Mouse (Mus musculus) midbrain, embryonic 11.5 days (tissue): Measurements from ENCODE around the gene Scd3. TPM values are rescaled to one million over a fixed set of nuclear protein-coding genes. Genes with fewer than 3 reads are reported as not detected.
"Not testable (repeated sequence)": the region's sequence is repeated elsewhere in the genome, so short reads cannot be mapped to it uniquely, and the experiment has no call there.

ENCODE experiments used
- ATAC-seq: fragments of 200-750 bp; cut with Nextera tagmentation; 2 replicates; pipeline ENCODE4 v1.8.0; 2017; ENCODE audit warnings: moderate TSS enrichment, moderate library complexity; ENCODE audit not compliant: low FRiP score
- DNase-seq: peaks from one replicate; pipeline ENCODE4 v3.0.0; 2015; ENCODE audit warnings: low spot score; ENCODE audit errors: missing footprints
- H3K27ac ChIP-seq: fragments of 300-500 bp; sonication (generic); 2 replicates; pipeline ENCODE4 v1.5.1; 2014; ENCODE audit warnings: low read depth, low read length
- H3K27me3 ChIP-seq: fragments of 300-500 bp; sonication (generic); 2 replicates; pipeline ENCODE4 v1.6.1; 2014; ENCODE audit warnings: mild to moderate bottlenecking, low read length, moderate library complexity, mixed read lengths; ENCODE audit not compliant: control insufficient read depth, insufficient read depth
- H3K36me3 ChIP-seq: fragments of 300-500 bp; sonication (generic); 2 replicates; pipeline ENCODE4 v1.6.1; 2014; ENCODE audit warnings: mild to moderate bottlenecking, low read length, moderate library complexity, mixed read lengths; ENCODE audit not compliant: control insufficient read depth, insufficient read depth
- H3K4me1 ChIP-seq: fragments of 300-500 bp; sonication (generic); 2 replicates; pipeline ENCODE4 v1.6.1; 2014; ENCODE audit warnings: low read length; ENCODE audit not compliant: control insufficient read depth, insufficient read depth
- H3K4me2 ChIP-seq: fragments of 300-500 bp; sonication (generic); 2 replicates; pipeline ENCODE4 v1.6.1; 2014; ENCODE audit warnings: mild to moderate bottlenecking, moderate library complexity
- H3K4me3 ChIP-seq: fragments of 300-500 bp; sonication (generic); 2 replicates; pipeline ENCODE4 v1.5.1; 2014; ENCODE audit warnings: low read depth, low read length
- H3K9ac ChIP-seq: fragments of 300-500 bp; sonication (generic); 2 replicates; pipeline ENCODE4 v1.6.1; 2014; ENCODE audit warnings: low read length
- H3K9me3 ChIP-seq: fragments of 300-500 bp; sonication (generic); 2 replicates; pipeline ENCODE4 v1.6.1; 2016; ENCODE audit warnings: low read length; ENCODE audit not compliant: control insufficient read depth
- WGBS: fragments of 180-500 bp; shearing (Covaris S2); extraction: QIAGEN DNeasy Blood & Tissue Kit; methylation state at CpG from one replicate; pipeline ENCODE4 v1.1.7; 2014; 5-methylcytosine and 5-hydroxymethylcytosine counted together
- polyA plus RNA-seq: library from polyadenylated mRNA; unstranded; fragments of >200 nt; fragmentation: Nextera tagmentation; extraction: Ambion mirVana; gene quantifications from 2 replicates; pipeline ENCODE4 v1.2.1, GENCODE M21; 2014

Scd3 gene
- polyA plus RNA-seq, 1 experiment from 2014 or later = 0.22 TPM

DNA sequence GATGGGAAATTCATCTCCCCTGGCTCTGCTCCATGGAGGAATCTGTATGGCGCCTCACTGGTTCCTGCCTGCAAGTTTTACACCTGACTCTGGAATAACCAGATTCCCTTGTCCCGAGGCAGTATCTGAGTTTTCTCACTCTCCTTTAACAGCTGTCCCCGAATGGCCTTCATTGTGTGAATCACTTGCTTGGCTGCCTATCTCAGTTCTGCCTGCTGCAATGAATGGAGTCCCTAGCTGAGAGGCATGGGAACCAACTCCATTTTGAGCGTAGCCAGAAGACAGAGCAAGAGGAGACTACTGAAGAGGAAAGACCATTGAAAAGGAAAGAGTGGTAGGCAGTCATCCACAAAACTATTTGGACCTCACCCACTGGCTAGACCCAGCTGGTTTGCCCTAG lies 70.6 kb downstream of the Scd3 start:
- no peak overlapping the region for H3K27ac ChIP-seq
- DNase-seq = no peak

DNA sequence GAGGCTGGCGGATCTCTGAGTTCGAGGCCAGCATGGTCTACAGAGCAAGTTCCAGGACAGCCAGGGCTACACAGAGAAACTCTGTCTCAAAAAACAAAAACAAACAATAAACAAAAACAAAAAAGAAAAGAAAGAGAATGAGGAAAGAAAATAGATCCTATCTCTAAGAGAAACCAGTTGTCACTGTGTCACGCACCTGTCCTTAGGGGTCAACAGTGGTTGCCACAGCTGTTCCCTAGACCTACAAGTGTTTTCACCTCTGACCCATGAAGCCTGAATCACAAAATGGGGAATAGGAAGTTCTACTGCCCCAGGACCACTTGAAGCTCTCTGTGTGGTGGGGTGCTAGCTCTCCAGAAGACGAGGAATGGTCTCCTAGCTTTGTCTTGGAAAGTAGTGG lies 71.4 kb downstream of the Scd3 start:
- no peak overlapping the region for H3K4me2 ChIP-seq
- H3K36me3 ChIP-seq = no peaks in the 10 kb centered on the region
- 82% methylated on average over 4 of the region's 4 CpGs for WGBS
- no peaks in the 10 kb centered on the region for H3K9me3 ChIP-seq
- H3K27me3 ChIP-seq = no peaks in the 10 kb centered on the region
- no peaks in the 10 kb centered on the region for H3K4me1 ChIP-seq
- H3K27ac ChIP-seq = no peak overlapping the region
- no peak overlapping the region for H3K9ac ChIP-seq
- H3K4me3 ChIP-seq = no peak overlapping the region
- DNase-seq (no peak), ATAC-seq (no peak)

More for the DNA sequence above, 70.6 kb downstream of the Scd3 start:
- ATAC-seq = no peak
- no peaks in the 10 kb centered on the region for H3K4me1 ChIP-seq
- whole genome bisulfite sequencing = 80% methylated on average over 4 of the region's 4 CpGs
- no peak overlapping the region for H3K4me2 ChIP-seq
- H3K9me3 ChIP-seq = no peaks in the 10 kb centered on the region
- H3K9ac ChIP-seq = no peak overlapping the region
- no peaks in the 10 kb centered on the region for H3K36me3 ChIP-seq
- H3K27me3 ChIP-seq = no peaks in the 10 kb centered on the region
- no peak overlapping the region for H3K4me3 ChIP-seq

DNA sequence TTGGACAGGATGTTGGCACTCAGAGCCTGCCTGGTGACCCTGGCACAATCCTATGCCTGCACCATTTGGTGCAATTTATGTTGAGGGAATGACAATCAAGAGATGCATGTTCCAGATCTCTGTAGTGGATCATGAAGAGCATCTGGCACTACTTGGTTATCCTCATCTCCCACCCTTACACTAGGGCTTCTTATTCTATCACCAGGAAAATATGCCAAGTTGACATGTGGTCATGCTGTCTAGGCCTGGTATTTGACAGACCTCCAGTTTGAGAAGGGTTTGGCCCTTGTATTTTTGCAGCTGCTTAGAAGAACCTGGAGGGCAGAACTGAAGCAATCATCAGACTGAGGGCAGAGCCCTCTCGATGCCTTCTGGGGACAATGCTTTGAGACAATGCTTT lies 72.3 kb downstream of the Scd3 start:
- DNase-seq (no peak), ATAC-seq (no peak)
- no peak overlapping the region for H3K4me2 ChIP-seq
- H3K4me3 ChIP-seq = no peak overlapping the region
- WGBS = 93% methylated on average over 1 of the region's 1 CpGs
- H3K36me3 ChIP-seq = no peaks in the 10 kb centered on the region
- H3K9ac ChIP-seq = no peak overlapping the region
- H3K27me3 ChIP-seq = no peaks in the 10 kb centered on the region
- H3K9me3 ChIP-seq = no peaks in the 10 kb centered on the region
- no peak overlapping the region for H3K27ac ChIP-seq
- 0 out of 2 replicates have a peak, but pooled peaks cover 2% of the 10 kb centered on the region for H3K4me1 ChIP-seq

DNA sequence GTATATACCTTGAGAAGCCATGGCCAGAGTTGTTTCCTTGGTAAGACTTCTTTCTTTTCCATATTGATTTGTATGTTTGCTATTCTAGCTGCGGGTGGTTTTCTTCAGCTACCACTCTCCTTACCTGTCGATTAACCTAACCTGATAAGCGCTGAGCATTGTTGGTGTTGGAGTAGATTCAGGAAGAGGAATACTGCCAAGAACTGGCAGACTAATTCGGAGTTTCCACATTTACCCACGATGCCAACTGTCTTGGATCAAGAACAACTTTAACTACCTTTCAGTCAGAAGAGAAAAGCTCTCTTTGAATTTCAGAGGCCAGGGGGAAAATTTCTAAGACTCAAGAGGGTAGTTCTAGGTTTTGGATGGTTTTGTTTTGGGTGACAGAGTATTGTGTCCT lies 73.8 kb downstream of the Scd3 start:
- no peaks in the 10 kb centered on the region for H3K27me3 ChIP-seq
- no peak overlapping the region for H3K4me2 ChIP-seq
- no peaks in the 10 kb centered on the region for H3K9me3 ChIP-seq
- H3K4me3 ChIP-seq = no peak overlapping the region
- no peak overlapping the region for H3K27ac ChIP-seq
- H3K36me3 ChIP-seq = no peaks in the 10 kb centered on the region
- DNase-seq (no peak), ATAC-seq (no peak)
- WGBS = 93% methylated on average over 5 of the region's 5 CpGs
- H3K9ac ChIP-seq = no peak overlapping the region
- peaks cover 7% of the 10 kb centered on the region; the same call in 1 of the 2 replicates for H3K4me1 ChIP-seq

DNA sequence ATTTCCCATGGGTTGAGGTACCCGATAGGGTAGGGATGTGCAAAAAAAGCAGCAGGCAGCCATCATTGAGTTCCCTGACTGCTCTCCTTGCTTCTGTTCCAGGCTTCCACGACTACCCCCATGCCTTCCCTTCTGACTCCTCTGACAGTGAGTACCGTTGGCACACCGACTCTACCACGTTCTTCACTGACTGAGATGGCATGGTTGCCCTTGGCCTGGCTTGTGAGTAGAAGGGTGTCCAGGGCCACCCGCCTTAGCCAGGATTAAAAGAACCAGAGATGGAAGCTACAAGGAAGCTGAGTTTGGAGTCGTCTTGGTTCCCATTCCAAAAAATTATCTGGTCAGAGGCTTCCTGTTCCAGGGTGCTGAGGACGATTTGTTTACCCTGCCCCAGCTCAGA lies 74.9 kb downstream of the Scd3 start:
- Histone ChIP-seq H3K4me3 (no peak overlapping the region), H3K4me1 (peaks cover 14% of the 10 kb centered on the region), H3K9ac (no peak overlapping the region), H3K9me3 (no peaks in the 10 kb centered on the region), H3K27me3 (no peaks in the 10 kb centered on the region), H3K36me3 (no peaks in the 10 kb centered on the region), H3K4me2 (no peak overlapping the region), H3K27ac (no peak overlapping the region)
- no peak for ATAC-seq
- 88% methylated on average over 8 of the region's 8 CpGs for WGBS
- no peak for DNase-seq

DNA sequence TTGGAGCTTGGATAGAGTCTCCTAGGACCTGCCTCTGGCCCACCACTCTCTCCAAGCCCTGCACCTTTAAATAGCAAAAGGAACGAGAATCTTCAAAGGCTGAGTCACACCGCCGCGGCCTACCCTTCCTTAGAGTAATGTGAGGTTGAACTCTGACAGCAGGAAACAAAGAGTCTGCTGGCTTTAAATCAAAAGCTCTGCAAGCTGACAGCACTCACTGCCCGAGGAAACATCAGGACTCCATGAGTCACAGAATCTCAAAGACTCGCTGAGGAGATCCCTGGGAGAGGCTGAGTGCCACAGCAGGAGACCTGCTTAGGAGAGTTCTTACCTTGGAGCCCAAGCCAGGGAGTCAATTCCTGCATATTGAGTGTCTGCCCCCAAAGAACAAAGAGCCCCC lies 77.7 kb downstream of the Scd3 start:
- ATAC-seq = no peak
- Histone ChIP-seq H3K27me3 (no peaks in the 10 kb centered on the region), H3K27ac (no peak overlapping the region), H3K36me3 (no peaks in the 10 kb centered on the region), H3K9ac (no peak overlapping the region; the same call in 1 of the 2 replicates), H3K4me2 (no peak overlapping the region), H3K9me3 (no peaks in the 10 kb centered on the region), H3K4me3 (no peak overlapping the region), H3K4me1 (peaks cover 27% of the 10 kb centered on the region)
- DNase-seq = peak; percentile 90
- WGBS = 6% methylated on average over 6 of the region's 6 CpGs

DNA sequence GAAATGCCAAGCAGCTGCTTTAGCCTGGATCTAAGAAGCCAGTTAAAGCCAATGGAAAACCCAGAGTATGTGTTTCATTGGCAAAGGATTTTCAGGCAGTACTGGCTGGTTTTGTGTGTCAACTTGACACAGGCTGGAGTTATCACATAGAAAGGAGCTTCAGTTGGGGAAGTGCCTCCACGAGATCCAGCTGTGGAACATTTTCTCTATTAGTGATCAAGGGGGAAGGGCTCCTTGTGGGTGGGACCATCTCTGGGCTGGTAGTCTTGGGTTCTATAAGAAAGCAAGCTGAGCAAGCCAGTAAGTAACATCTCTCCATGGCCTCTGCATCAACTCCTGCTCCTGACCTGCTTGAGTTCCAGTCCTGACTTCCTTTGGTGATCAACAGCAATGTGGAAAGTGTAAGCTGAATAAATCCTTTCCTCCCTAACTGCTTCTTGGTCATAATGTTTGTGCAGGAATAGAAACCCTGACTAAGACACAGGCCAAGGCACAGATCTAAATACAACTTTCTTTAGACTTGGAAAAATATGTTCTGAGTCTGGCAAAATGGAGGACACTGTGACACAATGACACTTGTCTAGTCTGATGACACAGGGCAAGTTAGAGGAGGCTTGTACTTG lies 78.9 kb downstream of the Scd3 start:
- Histone ChIP-seq H3K27ac (peak overlapping the region; percentile 16; the same call in 1 of the 2 replicates), H3K4me1 (peaks cover 29% of the 10 kb centered on the region)
- H3K9me3 ChIP-seq, ATAC-seq, H3K27me3 ChIP-seq, H3K4me2 ChIP-seq, H3K9ac ChIP-seq, H3K4me3 ChIP-seq, DNase-seq, H3K36me3 ChIP-seq: not testable (repeated sequence)
- WGBS = 79% methylated on average over 1 of the region's 1 CpGs

DNA sequence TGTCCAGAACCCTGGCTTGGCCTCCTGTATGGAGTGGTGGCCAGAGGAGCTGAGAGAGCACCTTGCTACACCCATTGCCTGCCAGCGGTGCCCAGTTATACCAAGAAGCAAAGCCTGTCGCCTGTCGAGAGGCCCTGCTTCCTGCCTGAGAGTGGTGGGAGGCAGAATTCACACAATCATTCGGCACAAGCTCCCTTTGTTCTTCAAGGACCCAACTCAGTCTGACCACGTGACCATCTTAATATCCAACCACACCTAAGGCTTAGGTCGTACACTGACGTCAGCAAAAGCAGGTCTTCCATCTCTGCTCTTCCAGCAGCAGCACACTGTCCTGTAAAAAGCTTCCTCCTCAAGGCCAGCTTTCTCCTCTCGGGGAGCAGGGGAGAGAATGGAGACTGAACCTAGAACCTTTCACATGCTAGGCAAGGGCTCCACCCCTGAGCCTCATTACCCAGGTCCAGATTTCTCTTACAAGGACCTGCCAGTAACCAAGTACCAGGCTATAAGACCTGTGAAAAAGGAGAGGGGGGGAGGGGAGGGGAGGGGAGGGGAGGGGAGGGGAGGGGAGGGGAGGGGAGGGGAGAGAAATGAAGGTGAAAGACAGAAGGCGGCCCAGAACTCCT lies 79.6 kb downstream of the Scd3 start:
- no peaks in the 10 kb centered on the region for H3K27me3 ChIP-seq
- H3K9me3 ChIP-seq = no peaks in the 10 kb centered on the region
- no peak overlapping the region for H3K4me2 ChIP-seq
- no peak overlapping the region for H3K4me3 ChIP-seq
- peak overlapping the region; percentile 16; the same call in 1 of the 2 replicates for H3K27ac ChIP-seq
- ATAC-seq (no peak), DNase-seq (peak; percentile 87)
- no peak overlapping the region for H3K9ac ChIP-seq
- 45% methylated on average over 9 of the region's 9 CpGs for WGBS
- no peaks in the 10 kb centered on the region for H3K36me3 ChIP-seq
- H3K4me1 ChIP-seq = peaks cover 29% of the 10 kb centered on the region

DNA sequence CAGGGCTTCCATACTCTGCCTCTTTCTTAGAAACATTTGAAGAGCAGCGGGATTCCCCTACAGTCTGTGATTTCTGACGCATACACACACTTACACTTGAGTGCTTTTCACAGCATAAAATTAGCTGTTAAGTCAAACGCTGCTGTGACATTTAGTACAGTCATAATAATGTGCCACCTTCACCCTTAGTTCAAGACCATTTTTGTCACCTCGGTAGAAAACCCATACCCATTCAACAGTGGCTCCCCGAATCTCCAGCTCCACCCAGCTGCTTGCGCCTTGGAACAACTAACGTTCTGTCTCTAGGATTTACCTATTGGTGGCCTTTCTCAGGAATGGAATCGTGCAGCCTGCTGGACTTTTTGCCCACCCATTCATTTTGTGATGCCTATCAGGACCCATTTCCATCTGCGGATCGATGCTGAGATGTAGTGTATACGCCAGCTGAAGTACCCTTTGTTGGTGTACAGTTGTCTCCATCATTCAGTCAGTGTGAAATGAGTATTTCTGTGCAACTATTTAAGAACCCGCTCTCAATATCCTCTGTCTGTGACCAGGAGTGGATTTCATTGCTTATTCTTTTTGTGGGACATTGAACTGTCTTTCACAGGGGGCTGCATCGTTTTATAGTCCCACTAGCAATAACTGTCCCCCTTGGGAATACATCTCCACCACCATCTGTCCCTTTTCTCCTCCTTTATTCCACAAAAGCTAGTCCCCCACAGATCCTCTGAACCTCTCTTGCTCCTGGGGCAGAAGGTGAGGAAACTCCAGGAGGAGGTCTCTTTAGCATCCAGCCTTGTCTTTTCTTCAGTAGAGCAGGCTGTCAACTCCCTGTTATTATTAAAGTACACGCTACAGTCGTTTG lies 80.3 kb downstream of the Scd3 start:
- DNase-seq (peak; percentile 93), ATAC-seq (no peak)
- H3K4me1 ChIP-seq = peaks cover 29% of the 10 kb centered on the region

More for the DNA sequence above, 80.3 kb downstream of the Scd3 start:
- no peaks in the 10 kb centered on the region for H3K36me3 ChIP-seq
- H3K9ac ChIP-seq = peak overlapping the region; percentile 57
- H3K9me3 ChIP-seq = no peaks in the 10 kb centered on the region
- WGBS = 36% methylated on average over 15 of the region's 15 CpGs
- no peaks in the 10 kb centered on the region for H3K27me3 ChIP-seq
- H3K27ac ChIP-seq = peak overlapping the region; percentile 91
- H3K4me3 ChIP-seq = peak overlapping the region; percentile 36
- peak overlapping the region; percentile 80 for H3K4me2 ChIP-seq
